Mouse (Mus musculus) intestine, postnatal 0 days (tissue): ENCODE data around the gene A530064D06Rik. TPM values are rescaled to one million over a fixed set of nuclear protein-coding genes. Genes with fewer than 3 reads are reported as not detected.

Experiments used
- ATAC-seq: fragments of 200-750 bp; cut with Nextera tagmentation; 2 replicates; pipeline ENCODE4 v1.8.0; 2017; ENCODE audit warnings: mild to moderate bottlenecking, moderate TSS enrichment, moderate library complexity
- H3K27ac ChIP-seq: fragments of 300-500 bp; sonication (generic); 2 replicates; pipeline ENCODE4 v1.5.1; 2014; ENCODE audit warnings: mild to moderate bottlenecking, low read depth, low read length, moderate library complexity
- H3K27me3 ChIP-seq: fragments of 300-500 bp; sonication (generic); replicated peaks from 2 replicates; pipeline ENCODE4 v1.6.1; 2014; ENCODE audit warnings: low read length, mixed read lengths; ENCODE audit not compliant: control insufficient read depth, insufficient read depth
- H3K36me3 ChIP-seq: fragments of 300-500 bp; sonication (generic); 2 replicates; pipeline ENCODE4 v1.6.1; 2014; ENCODE audit warnings: mild to moderate bottlenecking, moderate library complexity; ENCODE audit not compliant: control insufficient read depth, insufficient read depth
- H3K4me1 ChIP-seq: fragments of 300-500 bp; sonication (generic); replicated peaks from 2 replicates; pipeline ENCODE4 v1.6.1; 2014; ENCODE audit warnings: antibody characterized with exemption, low read length, mixed read lengths; ENCODE audit not compliant: control insufficient read depth, insufficient read depth
- H3K4me2 ChIP-seq: fragments of 300-500 bp; sonication (generic); replicated peaks from 2 replicates; pipeline ENCODE4 v1.6.1; 2014; ENCODE audit warnings: low read depth, mild to moderate bottlenecking, moderate library complexity
- H3K4me3 ChIP-seq: fragments of 300-500 bp; sonication (generic); 2 replicates; pipeline ENCODE4 v1.5.1; 2014; ENCODE audit warnings: low read depth, low read length
- H3K9ac ChIP-seq: fragments of 300-500 bp; sonication (generic); 2 replicates; pipeline ENCODE4 v1.6.1; 2014; ENCODE audit warnings: mild to moderate bottlenecking, low read depth, low read length
- H3K9me3 ChIP-seq: fragments of 300-500 bp; sonication (generic); 2 replicates; pipeline ENCODE4 v1.6.1; 2016; ENCODE audit warnings: mixed run types; ENCODE audit not compliant: control insufficient read depth
- CTCF ChIP-seq: sonication (generic); IDR thresholded peaks from 2 replicates; pipeline ENCODE4 v1.5.1; 2016; ENCODE audit warnings: low read depth, mild to moderate bottlenecking, control low read depth, antibody characterized with exemption, moderate library complexity
- WGBS: fragments of 180-500 bp; shearing (Covaris S2); extraction: QIAGEN DNeasy Blood & Tissue Kit; methylation state at CpG from one replicate; pipeline ENCODE4 v1.1.7; 2014; 5-methylcytosine and 5-hydroxymethylcytosine counted together
- polyA plus RNA-seq: library from polyadenylated mRNA; unstranded; fragments of >200 nt; fragmentation: Nextera tagmentation; extraction: Ambion mirVana; gene quantifications from 2 replicates; pipeline ENCODE4 v1.2.1, GENCODE M21; 2015

Gene A530064D06Rik
- polyA plus RNA-seq, 1 experiment from 2014 or later, result not detected

DNA sequence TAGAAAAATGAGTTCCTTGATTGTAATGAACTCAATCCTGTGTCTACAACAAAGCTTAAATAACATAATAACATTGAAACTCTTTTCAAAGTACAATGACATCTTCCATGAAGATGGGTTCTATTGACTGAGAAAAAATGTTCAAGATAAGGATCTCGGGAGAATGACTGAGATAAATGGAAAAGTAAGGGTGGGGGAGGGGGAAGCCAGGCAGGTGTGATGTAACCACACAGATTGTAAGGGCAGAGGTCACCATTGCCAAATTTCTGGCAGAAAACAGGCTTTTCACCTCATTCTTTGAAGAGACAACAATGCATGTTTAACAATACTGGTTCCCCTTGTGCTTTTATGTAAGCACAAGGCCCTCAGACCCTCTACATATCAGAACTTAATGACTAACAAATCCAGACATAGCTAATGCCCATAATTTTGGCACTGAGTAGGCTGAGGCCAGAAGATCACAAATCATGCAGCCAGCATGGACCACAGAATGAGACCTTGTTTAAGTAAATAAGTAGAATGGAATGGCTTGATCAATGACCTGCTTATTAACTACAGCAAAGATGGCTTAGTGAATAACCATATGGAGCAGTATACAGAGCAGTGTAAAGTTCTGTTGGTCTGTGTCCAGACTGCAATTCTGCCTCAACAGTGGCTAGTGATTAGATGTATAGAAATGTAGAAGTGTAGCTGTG is 9.5 kb downstream of the A530064D06Rik start:
- H3K4me2 ChIP-seq, result no peak overlapping the region
- no peak overlapping the region for H3K27ac ChIP-seq
- no peaks in the 10 kb centered on the region for H3K36me3 ChIP-seq
- no peak overlapping the region for H3K4me3 ChIP-seq
- H3K27me3 ChIP-seq, result no peaks in the 10 kb centered on the region
- no peak overlapping the region for H3K9ac ChIP-seq
- no peak for ATAC-seq
- H3K9me3 ChIP-seq, result peaks cover 10% of the 10 kb centered on the region; the same call in 1 of the 2 replicates
- H3K4me1 ChIP-seq, result no peaks in the 10 kb centered on the region
- TF ChIP-seq CTCF, result no peak
- WGBS, result 27% methylated on average over 1 of the region's 1 CpGs

DNA sequence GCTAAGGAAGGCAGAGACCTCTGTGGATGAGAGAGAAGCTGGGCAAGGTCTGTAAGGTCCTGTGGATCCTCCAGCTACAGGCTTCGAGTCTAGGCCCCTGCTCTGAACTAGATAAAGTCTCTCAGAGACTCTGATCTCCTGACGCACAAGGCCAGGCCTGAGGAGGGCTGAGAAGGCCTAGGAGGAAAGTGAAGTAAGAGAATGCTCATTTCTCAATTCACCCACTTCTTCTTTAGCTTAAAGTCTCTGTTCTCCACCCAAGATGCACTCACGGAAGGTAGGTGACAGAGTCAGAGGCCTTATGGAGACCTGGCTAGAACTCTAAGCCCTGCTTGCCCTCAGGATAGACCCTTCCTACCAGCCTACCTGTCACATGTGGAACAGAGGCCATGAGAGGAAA is 21.0 kb downstream of the A530064D06Rik start, which contains the start of gene 9830107B12Rik:
TSS of gene 9830107B12Rik (minus strand) at position 149 of the 400 bp plus-strand sequence.
- no peak for ATAC-seq
- Histone ChIP-seq H3K27ac (no peak within 1 kb of the TSS), H3K4me2 (no peak within 1 kb of the TSS), H3K9ac (no peak within 1 kb of the TSS), H3K9me3 (no peaks in the 10 kb centered on the region), H3K4me3 (no peak within 1 kb of the TSS), H3K36me3 (no peaks in the 10 kb centered on the region), H3K27me3 (no peaks in the 10 kb centered on the region), H3K4me1 (no peaks in the 10 kb centered on the region)
- 73% methylated on average over 3 of the region's 3 CpGs for WGBS
- no peak for TF ChIP-seq CTCF

DNA sequence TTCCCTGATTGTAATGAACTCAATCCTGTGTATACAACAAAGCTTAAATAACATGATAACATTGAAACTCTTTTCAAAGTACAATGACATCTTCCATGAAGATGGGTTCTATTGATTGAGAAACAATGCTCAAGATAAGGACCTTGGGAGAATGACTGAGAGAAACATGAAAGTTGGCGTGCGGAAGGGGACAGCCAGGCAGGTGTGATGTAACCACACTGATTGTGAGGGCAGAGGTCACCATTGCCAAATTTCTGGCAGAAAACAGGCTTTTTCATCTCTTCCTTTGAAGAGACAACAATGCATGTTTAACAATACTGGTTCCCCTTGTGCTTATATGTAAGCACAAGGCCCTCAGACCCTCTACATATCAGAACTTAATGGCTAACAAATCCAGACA is 34.3 kb downstream of the A530064D06Rik start:
- H3K27ac ChIP-seq, result no peak overlapping the region
- H3K9me3 ChIP-seq, result no peaks in the 10 kb centered on the region
- no peak overlapping the region for H3K4me3 ChIP-seq
- H3K4me2 ChIP-seq, result no peak overlapping the region
- H3K36me3 ChIP-seq, result no peaks in the 10 kb centered on the region
- no peaks in the 10 kb centered on the region for H3K27me3 ChIP-seq
- 79% methylated on average over 2 of the region's 2 CpGs for WGBS
- ATAC-seq, result no peak
- H3K9ac ChIP-seq, result no peak overlapping the region
- TF ChIP-seq CTCF, result no peak
- no peaks in the 10 kb centered on the region for H3K4me1 ChIP-seq

DNA sequence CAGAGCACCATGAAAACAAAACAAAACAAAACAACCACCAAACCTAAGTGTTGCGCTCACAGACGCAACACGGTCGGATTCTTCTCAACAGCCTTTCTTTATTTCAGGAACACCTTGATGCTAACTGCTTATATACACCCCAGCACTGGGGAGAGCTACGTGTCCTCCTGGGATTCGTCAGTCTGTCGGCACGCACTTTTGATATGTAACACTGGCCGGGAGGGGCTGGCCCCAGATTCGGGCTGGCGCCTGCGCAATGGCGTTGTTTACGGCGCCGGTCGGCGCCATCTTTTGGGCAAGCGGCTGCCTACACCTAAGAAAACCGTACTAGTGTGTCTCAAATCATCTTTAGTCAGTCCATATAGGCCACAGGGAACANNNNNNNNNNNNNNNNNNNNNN is 46.6 kb downstream of the A530064D06Rik start:
- Histone ChIP-seq H3K4me2 (no peak overlapping the region), H3K36me3 (no peaks in the 10 kb centered on the region), H3K27me3 (no peaks in the 10 kb centered on the region), H3K4me3 (no peak overlapping the region), H3K9ac (no peak overlapping the region), H3K9me3 (no peaks in the 10 kb centered on the region), H3K27ac (no peak overlapping the region), H3K4me1 (no peaks in the 10 kb centered on the region)
- TF ChIP-seq CTCF, result no peak
- no peak for ATAC-seq
- 92% methylated on average over 20 of the region's 20 CpGs for WGBS

DNA sequence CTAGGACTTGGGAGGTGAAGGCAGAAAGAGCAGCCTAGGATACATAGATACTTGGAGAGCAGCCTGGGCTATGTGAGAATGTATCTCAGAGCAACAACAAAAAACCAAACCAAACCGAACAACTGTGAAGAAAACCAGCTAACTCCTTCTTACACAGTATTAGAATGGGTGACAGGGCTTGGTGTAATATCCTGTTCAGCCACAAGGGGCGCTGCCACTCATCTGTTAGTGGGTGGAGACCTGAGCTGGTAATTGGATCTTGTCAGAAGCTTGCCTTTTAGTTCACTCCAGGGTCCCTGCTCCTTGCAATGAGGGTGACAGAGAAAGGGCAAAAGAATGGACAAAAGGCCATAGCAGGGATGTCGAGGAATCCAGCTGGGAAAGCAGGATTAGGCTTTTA is 47.4 kb downstream of the A530064D06Rik start:
- 0 out of 2 replicates have a peak, but pooled peaks have one; percentile 36 for ATAC-seq
- Histone ChIP-seq H3K4me1 (no peaks in the 10 kb centered on the region), H3K27me3 (no peaks in the 10 kb centered on the region), H3K27ac (no peak overlapping the region), H3K9ac (no peak overlapping the region), H3K9me3 (no peaks in the 10 kb centered on the region), H3K4me3 (no peak overlapping the region), H3K36me3 (no peaks in the 10 kb centered on the region), H3K4me2 (no peak overlapping the region)
- TF ChIP-seq CTCF, result peak; percentile 93
- WGBS, result 27% methylated on average over 3 of the region's 3 CpGs

DNA sequence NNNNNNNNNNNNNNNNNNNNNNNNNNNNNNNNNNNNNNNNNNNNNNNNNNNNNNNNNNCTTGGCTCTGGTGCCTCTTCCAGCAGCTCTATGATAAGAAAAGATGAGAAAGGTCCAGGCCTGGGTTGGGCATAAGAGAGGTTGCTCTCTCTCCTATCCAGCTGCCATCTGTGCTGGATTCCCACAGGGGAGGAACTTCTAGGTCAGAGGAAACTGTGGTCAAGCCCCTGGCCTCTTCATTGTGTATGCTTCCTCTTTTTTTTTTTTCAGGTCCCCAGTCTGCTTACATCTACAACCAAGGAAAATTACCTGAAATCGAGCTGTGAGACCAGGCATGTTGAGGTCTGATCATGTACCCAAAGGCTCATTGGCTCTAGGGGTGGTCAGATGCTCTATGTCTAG is 48.5 kb downstream of the A530064D06Rik start:
- no peaks in the 10 kb centered on the region for H3K36me3 ChIP-seq
- no peak overlapping the region for H3K9ac ChIP-seq
- no peak overlapping the region for H3K4me2 ChIP-seq
- H3K9me3 ChIP-seq, result no peaks in the 10 kb centered on the region
- no peaks in the 10 kb centered on the region for H3K4me1 ChIP-seq
- TF ChIP-seq CTCF, result no peak
- no peak for ATAC-seq
- 79% methylated on average over 1 of the region's 1 CpGs for WGBS
- H3K27me3 ChIP-seq, result no peaks in the 10 kb centered on the region
- no peak overlapping the region for H3K4me3 ChIP-seq
- H3K27ac ChIP-seq, result no peak overlapping the region
